Mouse (Mus musculus) thymus, adult 2 months (tissue): ENCODE data around the gene Fgfr2. TPM values are rescaled to one million over a fixed set of nuclear protein-coding genes. Genes with fewer than 3 reads are reported as not detected.

Experiments
- DNase-seq: peaks from one replicate; pipeline ENCODE4 v3.0.0; 2021
- H3K27ac ChIP-seq: fragments of 200-500 bp; 2 replicates; pipeline ENCODE4 v1.5.1; 2012; ENCODE audit warnings: low read length, control low read depth; ENCODE audit not compliant: control insufficient read depth, insufficient read depth
- H3K27me3 ChIP-seq: fragments of 200-500 bp; 2 replicates; pipeline ENCODE4 v1.6.1; 2012; ENCODE audit warnings: mild to moderate bottlenecking, low read length, moderate library complexity, mixed read lengths; ENCODE audit not compliant: control insufficient read depth, insufficient read depth
- H3K36me3 ChIP-seq: fragments of 200-500 bp; 2 replicates; pipeline ENCODE4 v1.6.1; 2012; ENCODE audit warnings: mild to moderate bottlenecking, low read length, moderate library complexity; ENCODE audit not compliant: control insufficient read depth, insufficient read depth
- H3K4me1 ChIP-seq: fragments of 200-500 bp; replicated peaks from 2 replicates; pipeline ENCODE4 v1.6.1; 2012; ENCODE audit warnings: low read length; ENCODE audit not compliant: control insufficient read depth, insufficient read depth
- H3K4me3 ChIP-seq: fragments of 200-500 bp; 2 replicates; pipeline ENCODE4 v1.5.1; 2012; ENCODE audit warnings: mild to moderate bottlenecking, low read length, control low read depth, moderate library complexity; ENCODE audit not compliant: control insufficient read depth, insufficient read depth
- CTCF ChIP-seq: fragments of 200-500 bp; IDR thresholded peaks from 2 replicates; pipeline ENCODE4 v1.5.1; 2012; ENCODE audit warnings: mild to moderate bottlenecking, control low read depth, low read length, moderate library complexity, borderline replicate concordance; ENCODE audit not compliant: control insufficient read depth, poor library complexity, insufficient read depth; ENCODE audit errors: extremely low read depth
- POLR2A ChIP-seq: fragments of 200-500 bp; IDR thresholded peaks from 2 replicates; pipeline ENCODE4 v1.6.1; 2012; ENCODE audit warnings: mild to moderate bottlenecking, low read length, control low read depth, moderate library complexity; ENCODE audit not compliant: control insufficient read depth, poor library complexity, insufficient read depth; ENCODE audit errors: extremely low read depth
- WGBS: fragments of 180-500 bp; shearing (Covaris S2); methylation state at CpG from one replicate; pipeline ENCODE4 v1.1.7; 2018; 5-methylcytosine and 5-hydroxymethylcytosine counted together
- polyA plus RNA-seq: library from polyadenylated mRNA; depleted of rRNA; stranded (reverse); fragments of >200 nt; gene quantifications from 2 replicates; pipeline ENCODE4 v1.2.3, GENCODE M21; 2012

The Fgfr2 gene
- polyA plus RNA-seq, 1 experiment = 12.1 TPM

- no peak for TF ChIP-seq POLR2A
- no peak for TF ChIP-seq CTCF
- Histone ChIP-seq H3K36me3 (no peaks in the 10 kb centered on the region), H3K4me1 (no peaks in the 10 kb centered on the region), H3K27me3 (no peaks in the 10 kb centered on the region), H3K27ac (no peak overlapping the region), H3K4me3 (no peak overlapping the region)
- WGBS = 88% methylated on average over 6 of the region's 6 CpGs
- DNase-seq = no peak
Observed at GRCm38 (mm10) chr7:132070877-132071625, 1052.1 kb downstream of the Fgfr2 start.

- Histone ChIP-seq H3K4me1 (no peaks in the 10 kb centered on the region), H3K27me3 (no peaks in the 10 kb centered on the region), H3K27ac (no peak overlapping the region), H3K36me3 (no peaks in the 10 kb centered on the region), H3K4me3 (no peak overlapping the region)
- no peak for DNase-seq
- TF ChIP-seq CTCF (no peak), POLR2A (no peak)
- WGBS = 80% methylated on average over 5 of the region's 5 CpGs
Observed at GRCm38 (mm10) chr7:132067951-132068350, 1055.2 kb downstream of the Fgfr2 start.

GRCm38 (mm10) chr7:132067511-132067910 is 1055.6 kb downstream of the Fgfr2 start:
- Histone ChIP-seq H3K4me3 (no peak overlapping the region), H3K4me1 (no peaks in the 10 kb centered on the region), H3K27ac (no peak overlapping the region), H3K27me3 (no peaks in the 10 kb centered on the region), H3K36me3 (no peaks in the 10 kb centered on the region)
- no peak for DNase-seq
- WGBS = 83% methylated on average over 5 of the region's 5 CpGs
- TF ChIP-seq CTCF (no peak), POLR2A (no peak)

- no peak overlapping the region for H3K27ac ChIP-seq
- TF ChIP-seq POLR2A = no peak
- TF ChIP-seq CTCF = no peak
- 84% methylated on average over 7 of the region's 7 CpGs for WGBS
Observed at GRCm38 (mm10) chr7:132060116-132060515, 1063.0 kb downstream of the Fgfr2 start.

GRCm38 (mm10) chr7:132056565-132056964 is 1066.6 kb downstream of the Fgfr2 start:
- no peaks in the 10 kb centered on the region for H3K4me1 ChIP-seq
- no peak overlapping the region for H3K4me3 ChIP-seq
- no peaks in the 10 kb centered on the region for H3K36me3 ChIP-seq
- 88% methylated on average over 7 of the region's 7 CpGs for WGBS
- TF ChIP-seq CTCF = no peak
- no peak for TF ChIP-seq POLR2A
- no peaks in the 10 kb centered on the region for H3K27me3 ChIP-seq
- H3K27ac ChIP-seq = no peak overlapping the region
- no peak for DNase-seq

More at GRCm38 (mm10) chr7:132060116-132060515, 1063.0 kb downstream of the Fgfr2 start:
- Histone ChIP-seq H3K27me3 (no peaks in the 10 kb centered on the region), H3K4me3 (no peak overlapping the region), H3K4me1 (no peaks in the 10 kb centered on the region), H3K36me3 (no peaks in the 10 kb centered on the region)
- no peak for DNase-seq

- no peaks in the 10 kb centered on the region for H3K36me3 ChIP-seq
- H3K27me3 ChIP-seq = no peaks in the 10 kb centered on the region
- WGBS = 71% methylated on average over 4 of the region's 4 CpGs
- no peak overlapping the region for H3K4me3 ChIP-seq
- H3K4me1 ChIP-seq = no peaks in the 10 kb centered on the region
- no peak for DNase-seq
- TF ChIP-seq CTCF = no peak
- TF ChIP-seq POLR2A = no peak
- no peak overlapping the region for H3K27ac ChIP-seq
Observed at GRCm38 (mm10) chr7:132046662-132047061, 1076.5 kb downstream of the Fgfr2 start.

- no peak for DNase-seq
- Histone ChIP-seq H3K27ac (no peak overlapping the region), H3K27me3 (no peaks in the 10 kb centered on the region), H3K36me3 (no peaks in the 10 kb centered on the region), H3K4me3 (no peak overlapping the region), H3K4me1 (no peaks in the 10 kb centered on the region)
- WGBS = 77% methylated on average over 6 of the region's 6 CpGs
- TF ChIP-seq CTCF = no peak
Observed at GRCm38 (mm10) chr7:132031940-132032531, 1091.1 kb downstream of the Fgfr2 start.
